Mouse (Mus musculus): ENCODE data around the gene Rfx2.

Gene Rfx2

DNA sequence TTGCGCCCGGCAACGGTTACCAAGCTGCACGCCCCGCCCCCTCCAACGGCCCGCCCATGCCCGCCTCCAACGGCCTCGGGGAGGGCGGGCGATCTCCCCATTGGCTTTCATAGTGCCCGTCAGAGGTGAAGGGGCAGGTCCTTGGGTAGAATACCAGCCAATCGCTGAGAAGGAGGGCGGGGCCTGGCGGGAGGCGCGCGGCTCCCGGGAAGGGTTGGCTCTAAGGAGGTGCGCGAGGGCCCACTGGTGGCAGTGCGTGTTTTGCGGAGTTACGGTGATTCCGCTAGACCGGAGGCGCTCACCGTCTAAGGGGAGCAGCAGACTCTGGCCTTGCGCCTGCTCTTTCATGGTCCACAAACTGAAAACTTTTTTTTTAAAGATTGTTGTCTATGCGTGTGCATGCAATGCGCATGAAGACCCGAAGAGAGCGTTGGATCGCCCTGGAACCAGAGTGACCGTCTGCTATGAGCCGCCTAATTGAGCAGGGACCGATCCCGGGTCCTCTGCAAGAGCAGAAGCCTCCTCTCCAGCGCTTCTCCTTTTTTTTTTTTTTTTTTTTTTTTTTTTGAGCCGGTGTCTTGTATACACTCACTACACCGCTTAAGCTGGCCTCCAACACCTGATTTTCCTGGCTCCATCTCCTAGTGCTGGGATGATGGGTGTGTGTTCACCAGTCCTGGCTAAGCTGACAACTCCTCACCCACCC lies 451 bp upstream of the Rfx2 start:
- peak; percentile 99 for DNase-seq

DNA sequence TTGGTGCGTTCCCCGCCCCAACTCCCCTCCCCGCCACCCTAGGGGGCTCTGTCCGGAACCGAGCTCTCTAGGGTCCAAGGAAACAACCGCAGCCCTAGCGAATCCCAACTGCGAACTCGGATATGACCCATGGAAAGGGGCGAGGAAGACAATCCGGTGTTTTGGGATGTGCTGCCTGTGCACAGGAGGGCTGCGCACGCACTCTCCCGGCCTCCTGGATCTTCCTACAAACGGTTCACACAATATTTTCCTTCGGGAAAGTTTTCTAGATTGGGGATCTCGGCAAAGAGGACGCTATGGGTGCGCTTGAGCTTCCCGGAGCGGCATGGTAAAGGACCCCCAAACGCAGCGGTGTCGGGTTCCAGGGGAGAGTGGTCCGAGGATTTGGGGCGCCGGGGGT lies 1.0 kb downstream of the Rfx2 start:
- DNase-seq, result no peak

- no peak for DNase-seq
These were observed 1.6 kb downstream of the Rfx2 start for GRCm38 (mm10) chr17:56829171-56829570.

DNA sequence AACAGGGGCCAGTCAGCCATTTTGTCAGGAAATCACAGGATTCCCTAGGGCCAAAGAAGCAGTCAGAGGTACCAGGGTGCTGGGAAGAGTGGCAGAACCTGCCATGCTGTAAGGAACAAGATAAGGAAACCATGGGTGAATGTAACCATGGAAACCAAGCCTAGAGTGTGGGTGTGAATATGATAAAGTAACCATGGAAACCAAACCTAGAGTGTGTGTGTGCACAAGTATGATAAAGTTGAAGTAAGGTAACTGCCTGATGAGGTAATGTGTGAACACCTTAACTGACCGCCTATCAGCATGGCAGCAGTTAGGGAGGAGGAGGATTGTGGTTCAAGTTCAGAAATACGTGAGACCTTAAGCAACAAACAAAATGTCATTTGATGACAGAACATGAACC lies 4.1 kb downstream of the Rfx2 start:
- DNase-seq, result no peak

- DNase-seq, result no peak
These were observed 7.5 kb downstream of the Rfx2 start for GRCm38 (mm10) chr17:56823352-56823751.

DNA sequence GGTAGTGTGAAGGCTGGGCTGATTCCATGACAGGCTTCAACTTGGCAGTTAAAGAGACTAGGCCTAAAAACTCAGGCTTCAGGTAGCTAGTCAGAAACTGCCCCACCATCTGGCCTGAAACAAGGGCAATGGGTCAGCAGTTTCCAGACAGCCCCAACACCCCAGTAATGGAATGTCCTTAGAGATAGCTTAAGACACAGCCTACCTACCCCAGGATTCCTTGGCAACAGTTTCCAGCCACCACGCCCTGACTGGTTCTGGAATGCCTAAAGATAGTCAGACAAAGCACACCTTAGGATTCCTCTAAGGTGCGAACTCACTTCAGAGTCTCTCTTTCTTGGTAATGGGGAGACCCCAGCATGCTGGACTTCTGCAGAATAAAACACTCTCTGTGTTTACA lies 8.4 kb downstream of the Rfx2 start:
- DNase-seq, result no peak

DNA sequence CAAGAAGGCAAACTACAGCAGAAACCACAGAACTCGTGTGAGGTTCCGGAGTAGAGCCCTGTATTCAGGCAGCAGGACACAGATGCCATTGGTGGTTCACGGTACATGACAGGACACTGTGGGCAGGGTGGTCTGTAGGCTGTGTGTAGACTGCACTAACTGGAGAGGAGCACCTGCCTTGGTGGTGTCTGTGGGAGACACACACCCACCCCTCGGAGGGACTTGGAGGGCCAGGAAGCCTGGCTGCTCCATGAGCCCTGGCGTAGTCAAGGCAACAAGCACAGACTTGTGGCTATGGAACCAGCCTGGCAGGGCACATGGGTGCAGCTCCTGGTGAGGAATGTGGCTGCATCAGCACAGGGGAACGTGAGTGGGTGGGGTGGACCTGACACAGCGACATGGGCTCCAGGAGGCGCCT lies 11.1 kb downstream of the Rfx2 start:
- no peak for DNase-seq

DNA sequence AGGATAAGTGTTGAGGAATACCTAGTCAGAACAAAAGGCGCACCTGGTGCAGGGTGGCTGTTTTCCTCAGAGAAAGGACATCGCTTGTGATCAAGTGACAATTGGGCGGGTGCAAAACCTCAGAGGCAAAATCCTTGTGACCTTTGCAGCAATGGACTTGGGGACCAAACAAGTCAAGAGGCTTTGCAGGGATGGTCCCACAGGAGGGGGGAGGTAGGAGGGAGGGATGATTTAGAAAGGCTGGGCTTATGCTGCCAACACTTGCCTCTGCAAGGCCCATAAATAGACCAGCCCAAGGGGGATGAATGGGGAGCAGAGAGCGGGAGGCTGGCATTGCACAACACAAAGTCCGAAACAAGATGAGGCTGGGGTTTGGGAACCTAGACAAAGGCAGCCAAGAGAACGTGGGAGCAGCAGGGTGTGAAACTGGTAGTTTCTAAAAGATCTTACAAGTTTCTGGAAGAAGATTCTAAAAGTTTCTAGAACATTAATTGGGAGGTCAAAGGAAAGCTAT lies 11.7 kb downstream of the Rfx2 start:
- no peak for DNase-seq

GRCm38 (mm10) chr17:56818067-56818636 lies 12.7 kb downstream of the Rfx2 start:
- no peak for DNase-seq

- DNase-seq, result no peak
These were observed 15.8 kb downstream of the Rfx2 start for GRCm38 (mm10) chr17:56815057-56815345.

DNA sequence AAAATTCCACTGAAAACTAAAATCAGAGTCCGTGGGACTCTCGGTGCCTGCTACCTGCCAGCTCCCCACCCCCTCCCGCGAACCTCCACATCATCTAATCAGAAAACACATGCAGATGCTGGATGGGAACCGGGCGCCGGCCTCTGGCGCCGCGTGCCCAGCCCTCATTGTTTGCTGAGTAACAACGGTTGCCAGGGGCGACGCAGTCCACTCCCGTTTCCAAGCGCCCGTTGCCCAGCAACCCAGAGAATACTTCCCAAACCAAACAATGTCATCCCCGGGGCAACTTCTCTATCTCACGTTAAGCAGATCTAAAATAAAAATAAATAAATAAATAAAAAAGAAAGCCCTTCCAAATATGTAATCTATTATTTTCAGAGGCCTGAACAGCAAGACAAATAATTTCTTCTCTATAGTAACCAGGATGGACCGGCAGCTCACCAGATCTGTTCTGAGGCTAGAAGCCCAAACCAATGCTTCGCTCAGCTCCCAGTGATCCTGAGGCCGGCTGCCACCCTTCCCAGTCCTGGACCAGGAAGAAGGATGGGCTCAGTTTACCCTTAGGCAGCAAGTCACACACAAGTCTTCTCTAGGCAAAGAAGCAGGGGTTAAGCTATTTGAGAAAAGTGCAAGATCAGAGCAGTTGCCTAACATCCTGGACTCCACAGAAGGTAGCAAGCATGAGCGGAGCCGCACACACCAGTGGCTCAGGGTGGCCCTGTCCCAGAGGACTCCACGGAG lies 16.3 kb downstream of the Rfx2 start:
- DNase-seq, result peak; percentile 82

DNA sequence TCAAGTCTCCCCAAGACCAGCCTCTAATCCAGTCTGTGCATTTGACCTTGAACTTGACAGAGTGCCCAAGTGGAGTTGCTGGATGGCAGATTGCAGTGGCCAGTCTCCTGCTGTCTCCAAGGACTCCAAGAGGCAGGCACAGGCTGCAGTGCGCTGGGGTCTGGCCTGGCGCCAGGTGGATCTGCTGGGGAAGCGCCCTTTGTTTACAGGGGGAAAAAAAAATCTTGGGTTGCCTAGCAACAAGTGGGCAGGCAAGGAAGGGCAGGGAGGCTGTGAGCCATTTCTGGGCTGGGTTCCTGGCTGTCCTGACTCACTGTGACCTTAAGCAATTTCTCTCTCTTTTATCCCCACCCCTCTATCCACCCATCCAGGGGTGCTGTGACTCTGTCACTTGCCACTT lies 20.6 kb downstream of the Rfx2 start:
- peak; percentile 70 for DNase-seq

DNA sequence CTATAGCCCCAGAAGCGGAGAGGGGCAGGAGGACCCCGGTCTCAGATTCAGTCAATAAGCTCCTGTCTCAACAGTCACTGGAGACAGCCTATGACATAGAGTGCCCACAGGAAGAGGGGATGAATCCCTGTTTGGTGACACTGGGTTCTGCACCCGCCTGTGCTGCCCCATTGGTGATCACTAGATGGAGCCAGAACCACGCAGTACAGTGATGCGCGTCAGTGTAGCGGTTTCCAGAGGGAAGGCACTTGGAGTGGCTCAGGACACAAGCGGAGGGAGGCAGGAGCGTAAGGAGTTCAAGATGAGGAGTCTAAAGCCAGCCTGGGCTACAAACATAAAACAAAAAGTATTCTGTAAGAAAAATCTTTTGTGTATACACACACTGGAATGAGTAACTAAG lies 22.3 kb downstream of the Rfx2 start:
- peak; percentile 82 for DNase-seq

DNA sequence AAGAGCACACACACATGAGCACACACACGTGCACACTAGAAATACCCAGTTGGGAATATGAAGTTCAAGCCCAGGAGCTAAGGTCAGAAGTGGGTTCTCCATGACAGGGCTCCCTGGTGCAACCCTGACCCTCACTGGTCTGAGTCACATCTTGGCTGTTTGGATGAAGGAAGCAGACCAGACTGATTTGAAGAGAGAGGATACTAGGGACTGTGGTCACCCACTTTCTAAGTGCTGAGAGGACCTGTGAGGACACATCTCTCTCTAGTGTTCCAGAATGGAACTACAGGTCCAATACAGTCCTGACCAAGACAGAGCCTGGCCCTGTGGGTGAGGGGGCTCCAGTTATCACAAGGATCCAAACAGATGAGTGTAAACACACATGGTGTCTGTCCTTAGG lies 25.0 kb downstream of the Rfx2 start:
- DNase-seq, result no peak

DNA sequence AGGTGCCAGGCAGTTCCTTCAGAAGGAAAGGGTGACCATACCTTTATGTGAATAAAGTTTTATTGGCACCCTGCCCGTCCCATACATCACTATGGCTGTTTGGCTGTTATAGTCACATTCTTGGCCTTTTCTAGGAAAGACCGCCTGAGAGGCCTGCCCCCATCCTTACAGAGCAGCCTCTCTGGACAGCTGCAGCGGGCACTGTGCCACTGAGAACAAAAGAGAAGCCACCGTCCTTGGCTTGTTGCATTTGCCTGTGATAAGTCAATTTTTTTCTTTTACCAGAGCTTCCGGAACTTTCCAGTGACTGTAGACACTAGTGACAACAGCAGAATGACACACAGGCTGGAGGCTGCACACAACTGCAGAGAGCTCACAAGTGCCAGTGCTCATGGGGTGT lies 25.9 kb downstream of the Rfx2 start:
- no peak for DNase-seq

GRCm38 (mm10) chr17:56802065-56802464 lies 28.7 kb downstream of the Rfx2 start:
- no peak for DNase-seq

DNA sequence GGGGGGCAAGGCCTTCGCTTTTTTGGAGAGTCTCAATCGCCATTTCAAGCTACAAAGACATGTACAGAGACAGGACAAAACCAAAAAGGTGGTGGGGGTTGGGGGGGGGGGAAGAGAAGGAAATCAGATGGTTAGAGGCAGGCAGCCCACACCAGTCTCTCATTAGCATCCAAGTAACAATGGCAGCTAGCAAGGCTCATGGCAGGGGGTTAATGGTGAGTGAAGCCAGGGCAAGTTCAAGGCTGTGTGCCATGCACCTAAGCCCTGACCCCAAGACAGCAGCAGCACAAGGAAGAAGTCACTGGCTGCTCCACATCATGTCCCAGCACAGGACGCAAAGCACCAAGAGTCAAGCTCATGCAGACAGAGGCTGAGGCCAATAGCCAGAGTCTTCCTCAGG lies 31.5 kb downstream of the Rfx2 start:
- DNase-seq, result no peak

GRCm38 (mm10) chr17:56793614-56794319 lies 37.0 kb downstream of the Rfx2 start:
- no peak for DNase-seq

- DNase-seq, result no peak
These were observed 38.2 kb downstream of the Rfx2 start for GRCm38 (mm10) chr17:56792588-56792987.

DNA sequence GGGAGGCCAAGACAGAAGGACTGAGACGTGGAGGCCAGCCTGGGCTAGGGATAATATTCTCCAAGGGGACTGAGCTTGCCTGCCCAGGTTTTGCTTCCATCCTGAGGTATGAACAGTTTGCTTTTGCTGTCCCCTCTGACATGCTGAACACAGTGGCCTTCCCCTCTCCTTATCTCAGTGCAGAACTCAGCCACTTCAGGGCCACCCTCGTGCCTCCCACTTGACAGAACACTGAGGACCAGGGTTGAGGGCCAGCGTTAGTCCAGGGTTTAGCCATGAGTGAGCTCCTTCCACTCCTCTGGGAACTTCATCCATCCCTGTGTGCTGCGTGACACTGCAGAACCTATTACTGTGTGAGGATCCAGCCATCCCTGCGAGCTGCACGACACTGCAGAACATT lies 41.5 kb downstream of the Rfx2 start:
- DNase-seq, result no peak

GRCm38 (mm10) chr17:56788886-56789285 lies 41.9 kb downstream of the Rfx2 start:
- no peak for DNase-seq

DNA sequence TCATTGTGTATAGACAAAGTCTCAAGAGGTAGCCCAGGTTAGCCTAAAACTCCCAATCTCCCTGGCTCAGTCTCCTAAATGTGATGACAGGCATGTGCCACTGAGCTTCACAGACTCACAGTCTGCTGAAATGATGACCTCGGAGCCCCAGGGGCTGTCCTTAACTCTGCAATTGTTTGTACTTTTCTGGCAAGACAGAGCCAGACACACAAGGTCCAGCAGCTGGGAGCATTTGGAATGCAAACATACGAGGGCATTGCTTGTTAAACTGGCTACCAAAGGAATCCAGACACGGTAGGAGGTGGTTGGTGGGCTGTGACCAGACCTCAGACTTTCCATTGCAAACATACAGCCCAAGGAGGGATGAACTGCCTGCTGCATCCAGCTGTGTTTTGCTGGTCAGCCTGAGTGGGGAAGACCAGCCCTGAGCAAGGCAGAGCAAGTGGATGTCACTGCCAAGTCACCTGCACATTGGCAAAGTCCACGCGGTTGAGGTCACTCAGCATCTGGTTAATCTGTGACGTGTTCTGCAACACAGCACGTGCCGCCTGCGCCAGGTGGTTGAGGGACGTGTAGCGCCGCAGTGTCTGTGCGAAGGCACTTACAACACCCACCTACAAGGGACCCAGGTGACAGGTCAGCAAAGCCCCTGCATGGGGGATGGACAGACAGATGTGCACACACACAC lies 50.4 kb downstream of the Rfx2 start:
- DNase-seq, result no peak

DNA sequence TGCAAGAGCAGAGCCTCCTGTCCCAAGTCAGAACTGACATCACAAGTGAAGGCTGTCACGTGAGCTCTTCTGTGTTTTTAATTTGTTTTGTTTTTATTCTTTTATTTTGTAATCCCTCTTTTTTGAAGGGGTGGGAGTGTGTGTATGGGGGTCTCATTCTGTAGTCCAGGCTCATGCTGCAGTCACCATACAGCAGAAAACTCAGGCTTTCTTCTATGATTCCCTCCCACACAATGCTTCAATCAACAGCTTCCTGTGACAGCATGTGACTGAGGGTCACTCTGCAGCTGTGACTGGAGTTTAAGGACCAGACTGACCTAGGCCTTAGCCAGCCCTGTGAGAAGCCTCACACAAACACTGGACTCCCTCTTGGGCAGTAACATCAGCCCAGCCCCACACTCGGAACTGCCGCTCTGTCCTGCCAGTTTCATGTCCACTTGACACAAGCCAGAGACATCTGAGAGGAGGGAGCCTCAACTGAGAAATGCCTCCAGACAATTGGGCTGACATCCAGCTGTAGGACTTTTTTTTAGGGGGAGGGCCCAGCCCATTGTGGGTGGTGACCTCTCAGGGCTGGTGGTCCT lies 51.9 kb downstream of the Rfx2 start:
- no peak for DNase-seq
